In genomic region chr3:98238150-98238549, GRCm38 (mm10) we compare ENCODE assay signal across 37 mouse cellular contexts. TPM values are rescaled to one million over a fixed set of nuclear protein-coding genes. Genes with fewer than 3 reads are reported as not detected.
"Had no signal": no experiment of that assay in that cellular context is flagged by ENCODE, and none has a peak within 500 bp of the region (broad histone marks: within the 10 kb centered on the region; RNA-seq: fewer than 3 reads in every experiment).

No protein-coding gene starts in this region.

- H3K4me2 ChIP-seq: heart, embryonic 12.5 days; hindbrain, embryonic 12.5 days; hindbrain, embryonic 14.5 days; intestine, embryonic 15.5 days; limb, embryonic 13.5 days; liver, embryonic 11.5 days had no signal

- H3K36me3 ChIP-seq: heart, embryonic 10.5 days; heart, embryonic 12.5 days; hindbrain, embryonic 10.5 days; hindbrain, embryonic 12.5 days; intestine, embryonic 15.5 days; limb, embryonic 13.5 days had no signal

- H3K9me3 ChIP-seq: heart, embryonic 10.5 days; heart, embryonic 12.5 days; hindbrain, embryonic 10.5 days; hindbrain, embryonic 12.5 days; intestine, embryonic 15.5 days; limb, embryonic 13.5 days had no signal

- H3K27me3 ChIP-seq: heart, embryonic 12.5 days; hindbrain, embryonic 12.5 days; intestine, embryonic 15.5 days; limb, embryonic 13.5 days had no signal

- DNase-seq: gastrocnemius, postnatal 10 days; gastrocnemius, postnatal 25 days; heart, adult 18-20 months; heart, postnatal 10 days; heart, postnatal 4 days; kidney, adult 18-20 months; kidney, adult 8-10 months; kidney, postnatal 10 days; kidney, postnatal 25 days; kidney, postnatal 4 days; layer of hippocampus, adult 9-11 months; liver had no signal

- H3K9ac ChIP-seq: heart, embryonic 12.5 days; hindbrain, embryonic 12.5 days; hindbrain, embryonic 14.5 days; intestine, embryonic 15.5 days; limb, embryonic 13.5 days had no signal

- H3K4me1 ChIP-seq: heart, embryonic 12.5 days; hindbrain, embryonic 12.5 days; limb, embryonic 13.5 days had no signal

- H3K4me3 ChIP-seq: gastrocnemius, adult 2 months; heart, embryonic 10.5 days; heart, embryonic 12.5 days; hindbrain, embryonic 10.5 days; hindbrain, embryonic 12.5 days; intestine, embryonic 15.5 days; left cerebral cortex, adult 2 months; limb, embryonic 13.5 days had no signal

- H3K27ac ChIP-seq: gastrocnemius, adult 2 months; heart, embryonic 10.5 days; hindbrain, embryonic 10.5 days; hindbrain, embryonic 12.5 days; hindbrain, embryonic 14.5 days; intestine, embryonic 15.5 days; left cerebral cortex, adult 2 months; limb, embryonic 13.5 days had no signal

- ATAC-seq: hindbrain, embryonic 16.5 days; inflammation-experienced regulatory T-cells, adult 6 months; intestine, embryonic 15.5 days; intestine, postnatal 0 days had no signal

RNA-seq across cellular contexts. Expression of gene Reg4, which starts 16.2 kb away (rescaled TPM):
- total RNA-seq: gastrocnemius, adult 2 months; gastrocnemius, postnatal 10 days; gastrocnemius, postnatal 25 days; gastrocnemius, postnatal 4 days; granulocyte monocyte progenitor cell, adult 5-6 weeks; heart, adult 18-20 months; heart, adult 8-10 months; heart, postnatal 10 days; heart, postnatal 25 days; heart, postnatal 4 days; layer of hippocampus, adult 8-10 months; layer of hippocampus, postnatal 25 days; left cerebral cortex, adult 2 months; left cerebral cortex, postnatal 14 days; left cerebral cortex, postnatal 36 days had no signal
- polyA plus RNA-seq: frontal cortex, adult 2 months; heart, embryonic 10.5 days; heart, embryonic 12.5 days; heart, embryonic 16.5 days; hindbrain, embryonic 10.5 days; hindbrain, embryonic 12.5 days; hindbrain, embryonic 14.5 days; hindbrain, embryonic 16.5 days; inflammation-experienced regulatory T-cells, adult 6 months; kidney, embryonic 14.5 days; limb, embryonic 11.5 days; limb, embryonic 13.5 days had no signal

RNA-seq across cellular contexts. Expression of gene Hmgcs2, which starts 42.1 kb away (rescaled TPM):
- total RNA-seq: granulocyte monocyte progenitor cell, adult 5-6 weeks had no signal
- polyA plus RNA-seq: inflammation-experienced regulatory T-cells, adult 6 months had no signal
